Mouse (Mus musculus): ENCODE measurements around the gene Itpkb.

DNA sequence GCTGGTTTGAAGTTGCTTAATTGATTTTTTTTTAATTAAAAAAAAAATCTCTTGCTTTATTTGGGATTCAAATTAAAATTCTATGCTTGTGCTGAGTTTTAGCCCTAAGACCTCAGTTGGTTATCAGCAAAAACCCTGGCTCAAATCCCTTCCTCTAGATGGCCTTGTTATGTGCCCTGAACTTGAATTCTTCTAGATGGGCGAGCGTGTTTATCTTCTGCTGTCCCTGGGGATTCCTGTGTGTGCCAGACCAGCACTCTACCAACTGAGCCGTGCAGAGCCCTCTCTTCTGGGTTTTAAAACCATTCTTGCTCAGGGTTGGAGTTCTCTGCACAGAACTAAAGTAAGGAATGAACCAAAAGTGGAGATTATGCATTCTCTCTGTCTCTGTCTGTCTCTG, 22.0 kb downstream of the Itpkb start:
- TF ChIP-seq TAL1 (IDR thresholded peaks at IDR 0.05; ENCODE audit: low read length), result no peak
- TF ChIP-seq GATA1 (IDR thresholded peaks at IDR 0.05; ENCODE audit: low read length), result no peak
